Mouse (Mus musculus): ENCODE measurements around the gene Fam20c.

- TF ChIP-seq CTCF (IDR thresholded peaks at IDR 0.05; ENCODE audit: borderline replicate concordance, insufficient read depth, low read length) (no peak), POLR2A (IDR thresholded peaks at IDR 0.05; ENCODE audit: low read depth, low read length) (no peak)
Measured at GRCm38 (mm10) chr5:138734018-138734417, 20.3 kb upstream of the Fam20c start.
